Mouse (Mus musculus): ENCODE measurements around the gene Gm20873. TPM values are rescaled to one million over a fixed set of nuclear protein-coding genes. Genes with fewer than 3 reads are reported as not detected.
"Not testable (repeated sequence)": the region's sequence is repeated elsewhere in the genome, so short reads cannot be mapped to it uniquely, and the experiment has no call there.

Gm20873 gene
- total RNA-seq (2021), result not detected

- DNase-seq (ENCODE audit: extremely low spot score in 1 of 2, low spot score in 1 of 2), result not testable (repeated sequence)
Observed at GRCm38 (mm10) chrY:6266798-6267197, at the start of gene Gm20873. Gm20873 (plus strand) TSS chrY:6267098.

DNA sequence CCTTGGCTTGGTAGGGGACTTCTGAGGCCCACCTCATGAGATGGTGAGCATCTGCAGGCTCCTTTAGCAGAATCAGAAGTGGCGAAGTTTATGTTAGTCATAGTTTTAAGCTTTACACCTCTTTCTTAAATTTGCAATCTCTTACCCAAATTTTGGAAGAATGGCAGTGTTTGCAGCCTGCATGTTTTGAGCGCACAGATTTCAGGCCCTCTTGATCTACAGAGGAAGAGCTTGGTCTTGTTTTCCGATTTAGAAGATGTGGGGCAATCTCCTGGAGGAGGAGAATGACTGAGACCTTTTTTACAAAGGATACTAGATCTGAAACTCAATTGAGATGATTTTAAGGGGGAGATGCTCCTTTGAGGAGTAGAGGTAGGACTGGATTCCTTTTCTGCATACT lies 29.0 kb upstream of the Gm20873 start, which contains the start of gene Gm21746:
Gene Gm21746, minus strand, starts transcription at position 101 of the 400 bp plus-strand sequence.
- DNase-seq (ENCODE audit: extremely low spot score in 1 of 2, low spot score in 1 of 2), result not testable (repeated sequence)

Other genes starting within 250 kb of the Gm20873 start
- gene Gm21746, start 29.1 kb upstream of the Gm20873 start, total RNA-seq (2021), result not detected

All from layer of hippocampus, postnatal 25 days (tissue).